Mouse (Mus musculus) large intestine, adult 2 months (tissue): ENCODE measurements around the gene Samsn1. TPM values are rescaled to one million over a fixed set of nuclear protein-coding genes. Genes with fewer than 3 reads are reported as not detected.

Source experiments
- DNase-seq: peaks from one replicate; pipeline ENCODE4 v3.0.0-alpha.2; 2012; ENCODE audit warnings: low read depth, low spot score
- WGBS: fragments of 180-500 bp; shearing (Covaris S2); methylation state at CpG from one replicate; pipeline ENCODE4 v1.1.7; 2018; 5-methylcytosine and 5-hydroxymethylcytosine counted together
- polyA plus RNA-seq: library from polyadenylated mRNA; depleted of rRNA; stranded (reverse); fragments of >200 nt; gene quantifications from 2 replicates; pipeline ENCODE4 v1.2.3, GENCODE M21; 2012

Gene Samsn1
- polyA plus RNA-seq, 1 experiment: 1.9 TPM

- DNase-seq: no peak
- 73% methylated on average over 6 of the region's 6 CpGs for WGBS
Measured at GRCm38 (mm10) chr16:75889081-75889646, 132.9 kb downstream of the Samsn1 start.

GRCm38 (mm10) chr16:75887203-75887602 is 134.9 kb downstream of the Samsn1 start:
- WGBS: 71% methylated on average over 6 of the region's 6 CpGs

GRCm38 (mm10) chr16:75878885-75879284 is 143.2 kb downstream of the Samsn1 start:
- no peak for DNase-seq
- 88% methylated on average over 2 of the region's 2 CpGs for WGBS

More at GRCm38 (mm10) chr16:75887203-75887602, 134.9 kb downstream of the Samsn1 start:
- DNase-seq: no peak

GRCm38 (mm10) chr16:75877170-75877569 is 144.9 kb downstream of the Samsn1 start:
- 24% methylated on average over 3 of the region's 3 CpGs for WGBS
- DNase-seq: no peak

GRCm38 (mm10) chr16:75875896-75876295 is 146.2 kb downstream of the Samsn1 start:
- DNase-seq: no peak
- WGBS: 68% methylated on average over 4 of the region's 4 CpGs

- no peak for DNase-seq
- 66% methylated on average over 2 of the region's 2 CpGs for WGBS
Measured at GRCm38 (mm10) chr16:75874508-75874907, 147.6 kb downstream of the Samsn1 start.

- no peak for DNase-seq
Measured at GRCm38 (mm10) chr16:75872241-75872640, 149.8 kb downstream of the Samsn1 start.

GRCm38 (mm10) chr16:75867400-75867799 is 154.7 kb downstream of the Samsn1 start:
- whole genome bisulfite sequencing: 84% methylated on average over 6 of the region's 6 CpGs
- no peak for DNase-seq

More at GRCm38 (mm10) chr16:75872241-75872640, 149.8 kb downstream of the Samsn1 start:
- 82% methylated on average over 8 of the region's 8 CpGs for WGBS

GRCm38 (mm10) chr16:75865505-75865904 is 156.6 kb downstream of the Samsn1 start:
- no peak for DNase-seq
- 69% methylated on average over 6 of the region's 6 CpGs for WGBS

- DNase-seq: no peak
- WGBS: 48% methylated on average over 2 of the region's 2 CpGs
Measured at GRCm38 (mm10) chr16:75864673-75865072, 157.4 kb downstream of the Samsn1 start.

GRCm38 (mm10) chr16:75856343-75856742 is 165.7 kb downstream of the Samsn1 start:
- no peak for DNase-seq
- 62% methylated on average over 2 of the region's 2 CpGs for WGBS

- DNase-seq: no peak
- WGBS: 63% methylated on average over 7 of the region's 7 CpGs
Measured at GRCm38 (mm10) chr16:75855402-75855801, 166.7 kb downstream of the Samsn1 start.

GRCm38 (mm10) chr16:75853556-75854271 is 168.4 kb downstream of the Samsn1 start:
- WGBS: 74% methylated on average over 9 of the region's 9 CpGs
- no peak for DNase-seq

- 74% methylated on average over 2 of the region's 2 CpGs for WGBS
Measured at GRCm38 (mm10) chr16:75852485-75852884, 169.6 kb downstream of the Samsn1 start.

GRCm38 (mm10) chr16:75849039-75849438 is 173.0 kb downstream of the Samsn1 start:
- 89% methylated on average over 6 of the region's 6 CpGs for WGBS
- no peak for DNase-seq

More at GRCm38 (mm10) chr16:75852485-75852884, 169.6 kb downstream of the Samsn1 start:
- no peak for DNase-seq

- WGBS: 79% methylated on average over 7 of the region's 7 CpGs
- DNase-seq: no peak
Measured at GRCm38 (mm10) chr16:75843653-75844062, 178.4 kb downstream of the Samsn1 start.

GRCm38 (mm10) chr16:75843031-75843430 is 179.1 kb downstream of the Samsn1 start:
- no peak for DNase-seq
- WGBS: 93% methylated on average over 9 of the region's 9 CpGs

GRCm38 (mm10) chr16:75842569-75842968 is 179.5 kb downstream of the Samsn1 start:
- WGBS: 92% methylated on average over 9 of the region's 9 CpGs
- DNase-seq: no peak

GRCm38 (mm10) chr16:75837728-75838451 is 184.2 kb downstream of the Samsn1 start:
- 70% methylated on average over 5 of the region's 5 CpGs for WGBS
- DNase-seq: no peak

- 33% methylated on average over 4 of the region's 4 CpGs for WGBS
- no peak for DNase-seq
Measured at GRCm38 (mm10) chr16:75831390-75831789, 190.7 kb downstream of the Samsn1 start.

GRCm38 (mm10) chr16:75826949-75827348 is 195.1 kb downstream of the Samsn1 start:
- peak; percentile 31 for DNase-seq
